Mouse (Mus musculus) bone marrow macrophage, adult 2 months (primary cell): ENCODE results near the gene Dmtf1.

Experiments used
- CTCF ChIP-seq: IDR thresholded peaks from 2 replicates; pipeline ENCODE4 v1.5.1; 2012; ENCODE audit warnings: low read depth, mild to moderate bottlenecking, low read length, moderate library complexity
- POLR2A ChIP-seq: IDR thresholded peaks from 2 replicates; pipeline ENCODE4 v1.6.1; 2012; ENCODE audit warnings: mild to moderate bottlenecking, low read depth, low read length, borderline replicate concordance

DNA sequence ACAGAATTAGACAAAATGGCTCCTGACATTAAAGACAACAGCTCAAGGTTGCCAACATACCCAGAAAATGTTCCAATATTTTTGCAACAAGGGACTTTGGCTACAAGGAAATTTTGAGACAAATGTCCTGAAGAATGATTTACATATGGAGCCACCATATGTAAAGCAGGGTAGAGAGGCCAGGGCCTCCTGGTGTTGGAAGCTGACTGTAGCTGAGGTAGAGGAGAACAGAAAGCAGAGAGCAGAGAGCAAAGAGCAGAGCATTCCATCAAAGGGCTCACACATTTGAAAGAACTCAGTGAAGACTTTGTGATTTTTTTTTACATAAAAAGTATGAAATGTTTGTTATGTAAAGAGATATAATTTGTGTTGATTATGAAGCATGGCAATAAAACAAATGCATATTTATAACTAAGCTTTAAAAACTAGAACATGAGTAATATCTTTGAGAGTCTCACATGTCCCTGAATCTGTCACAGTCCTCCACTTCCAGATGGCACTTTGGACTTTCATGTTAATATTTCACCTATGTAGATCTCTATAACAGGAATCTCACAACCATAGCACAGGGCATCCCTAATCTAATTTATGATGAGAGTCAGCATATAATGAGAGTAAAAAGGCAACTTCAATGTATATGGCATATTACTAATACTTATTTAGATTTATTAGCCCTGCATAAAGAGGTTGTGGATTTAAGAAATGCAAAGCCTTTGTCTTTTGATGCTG, 81.6 kb downstream of the Dmtf1 start:
- TF ChIP-seq POLR2A (no peak), CTCF (no peak)
